Mouse (Mus musculus) cerebellum, postnatal 25 days (tissue): ENCODE measurements at regions not wholly inside any gene's neighbourhood (a gene's known extent, or its start where the extent isn't known, plus 50 kb on each side); places are given as distances from the start of the nearest gene placed in this dataset.
A peak's percentile ranks its signal among the peaks of the same experiment; 100 is the strongest.

Experiments
- DNase-seq, 2 experiments: peaks; one replicate each; pipeline ENCODE4 v3.0.0; 2021; ENCODE audit warnings: mixed read lengths in 2 of 2

- no peak for DNase-seq
Observed at GRCm38 (mm10) chr6:12140596-12140995, 233.0 kb downstream of the Phf14 start.

DNA sequence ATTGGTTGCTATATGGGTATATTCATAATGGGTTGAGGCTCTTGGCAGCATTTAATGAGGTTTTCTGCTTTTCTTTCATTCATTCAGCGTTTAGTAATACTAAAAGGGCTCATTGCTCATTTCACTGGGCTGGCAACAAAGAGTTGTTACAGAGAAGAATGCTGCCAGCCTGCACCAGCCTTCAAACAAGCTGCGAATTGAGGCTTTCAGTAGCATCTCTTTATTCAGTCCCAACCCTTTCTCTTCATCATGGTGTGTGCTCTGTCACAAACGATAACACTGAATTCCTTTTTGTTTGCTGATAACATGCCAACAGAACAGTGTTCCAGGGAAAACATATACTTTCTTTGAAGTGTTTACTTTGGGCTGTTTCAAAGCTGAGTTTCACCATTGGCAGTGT, 237.6 kb downstream of the Phf14 start:
- DNase-seq = no peak

GRCm38 (mm10) chr6:12150613-12151333, 243.2 kb downstream of the Phf14 start:
- DNase-seq = no peak

GRCm38 (mm10) chr6:12163971-12164370, 256.4 kb downstream of the Phf14 start:
- DNase-seq = no peak

GRCm38 (mm10) chr6:12168533-12168932, 260.9 kb downstream of the Phf14 start:
- DNase-seq = no peak

- peak; percentile 68 to 70 for DNase-seq
Observed at GRCm38 (mm10) chr6:12169431-12169830, 261.8 kb downstream of the Phf14 start.

- no peak for DNase-seq
Observed at GRCm38 (mm10) chr6:12170722-12171121, 263.1 kb downstream of the Phf14 start.

DNA sequence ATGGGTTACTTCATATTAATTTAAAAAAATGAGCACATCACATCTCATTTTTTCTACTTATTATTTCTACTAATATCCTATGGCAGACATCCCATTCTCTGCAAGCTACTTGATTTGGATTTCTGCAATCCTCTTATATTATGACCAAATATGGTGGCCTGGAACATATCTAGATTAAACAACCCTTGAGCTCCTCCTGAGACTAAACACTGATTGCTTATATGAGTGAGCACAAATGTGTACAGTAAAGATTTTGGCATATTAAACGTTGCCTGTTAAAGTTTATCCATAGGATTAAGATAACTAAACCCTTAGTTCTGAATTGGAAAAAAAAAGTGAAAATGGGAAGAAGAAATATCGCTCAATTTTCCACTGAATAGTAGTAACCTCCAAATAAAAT, 263.6 kb downstream of the Phf14 start:
- DNase-seq = no peak

DNA sequence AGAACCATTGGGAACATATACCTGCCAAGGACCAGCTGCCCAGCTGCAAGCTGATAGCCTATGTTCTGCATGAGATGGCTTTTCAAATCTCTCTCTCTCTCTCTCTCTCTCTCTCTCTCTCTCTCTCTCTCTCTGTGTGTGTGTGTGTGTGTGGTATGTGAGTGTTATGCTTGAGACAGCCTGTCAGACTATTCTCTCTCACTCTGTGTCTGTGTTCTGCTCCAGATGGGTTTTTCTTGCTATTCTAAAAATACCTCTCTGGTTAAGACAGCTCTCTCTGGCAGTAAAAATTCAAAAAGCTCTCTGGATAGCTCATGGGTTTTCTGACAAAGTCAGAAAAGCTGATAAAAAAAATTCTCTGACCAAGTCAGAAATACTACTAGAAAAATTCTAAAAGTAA, 270.4 kb downstream of the Phf14 start:
- no peak for DNase-seq

DNA sequence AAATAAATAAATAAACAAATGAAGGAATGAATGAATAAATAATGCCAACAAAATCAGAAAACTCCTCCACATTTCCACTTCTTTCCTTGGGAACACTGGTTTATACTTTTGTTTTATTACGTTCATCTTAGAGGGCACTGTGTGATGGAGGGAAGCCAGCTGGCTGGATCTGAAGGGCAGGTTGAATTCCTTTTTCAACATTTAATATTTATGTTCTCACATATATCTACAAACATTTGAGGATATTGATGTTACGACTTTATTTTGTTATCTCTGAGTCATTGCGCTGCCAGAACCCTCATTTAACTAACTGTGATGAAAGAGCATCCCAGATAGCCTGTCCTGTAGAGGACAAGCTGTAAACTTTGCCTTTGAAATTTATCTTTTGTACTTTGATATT, 273.3 kb downstream of the Phf14 start:
- DNase-seq = no peak

- DNase-seq = no peak
Observed at GRCm38 (mm10) chr6:12210190-12210589, 302.6 kb downstream of the Phf14 start.

DNA sequence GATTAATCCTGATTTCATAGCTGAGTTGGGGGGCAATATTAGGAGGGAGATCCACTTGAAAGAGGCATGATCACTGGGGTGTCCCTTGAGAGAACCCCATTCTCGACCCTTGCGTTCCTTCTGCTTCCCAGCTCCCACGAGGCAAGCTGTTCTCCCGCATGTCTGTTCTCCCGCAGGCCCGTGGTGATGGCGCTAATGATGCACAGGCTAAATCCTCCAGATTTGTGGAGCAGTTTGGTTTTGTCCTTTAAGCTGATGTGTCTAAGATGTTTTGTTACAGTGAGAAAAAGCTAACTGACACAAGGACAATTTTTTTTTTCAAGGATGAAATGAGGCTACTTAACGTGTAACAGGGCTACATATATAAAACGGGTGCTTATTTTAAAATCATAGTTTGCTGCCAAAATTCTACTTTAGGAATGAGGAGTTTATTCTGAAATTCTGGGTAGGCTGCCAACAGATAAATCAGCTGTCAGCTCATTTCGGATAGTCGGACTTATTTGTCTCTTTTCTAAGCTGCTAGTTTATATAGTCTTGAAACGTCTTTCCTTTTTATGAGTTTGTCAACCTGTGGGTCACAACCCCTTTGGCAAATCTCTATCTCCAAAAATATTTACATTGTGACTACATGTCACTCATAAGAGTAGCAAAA, 307.0 kb downstream of the Phf14 start:
- DNase-seq = no peak

GRCm38 (mm10) chr6:12215178-12215553, 307.6 kb downstream of the Phf14 start:
- DNase-seq = no peak

DNA sequence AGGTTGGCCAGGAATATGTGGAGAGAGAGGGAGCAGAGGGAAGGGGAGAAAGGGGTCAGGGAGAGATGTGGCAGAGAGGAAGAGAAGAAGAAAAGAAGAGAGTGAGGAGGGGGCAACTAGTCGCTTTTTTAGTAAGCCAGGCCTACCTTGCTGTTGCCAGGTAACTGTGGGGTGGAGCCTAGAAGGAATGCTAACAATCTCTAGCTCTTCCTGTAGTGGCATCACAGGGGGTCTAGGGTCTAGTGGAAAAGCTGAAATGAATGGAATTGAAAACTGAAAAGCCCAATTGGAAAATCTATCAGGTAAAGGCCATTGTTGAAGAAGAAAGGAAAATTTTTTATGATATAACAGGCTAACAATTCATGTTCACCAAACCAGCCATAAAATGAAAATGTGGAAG, 336.5 kb downstream of the Phf14 start:
- DNase-seq = no peak

- peak; percentile 17 to 19 for DNase-seq
Observed at GRCm38 (mm10) chr6:12247975-12248374, 340.4 kb downstream of the Phf14 start.

GRCm38 (mm10) chr6:12248599-12248998, 341.0 kb downstream of the Phf14 start:
- DNase-seq = peak; percentile 69 to 70

DNA sequence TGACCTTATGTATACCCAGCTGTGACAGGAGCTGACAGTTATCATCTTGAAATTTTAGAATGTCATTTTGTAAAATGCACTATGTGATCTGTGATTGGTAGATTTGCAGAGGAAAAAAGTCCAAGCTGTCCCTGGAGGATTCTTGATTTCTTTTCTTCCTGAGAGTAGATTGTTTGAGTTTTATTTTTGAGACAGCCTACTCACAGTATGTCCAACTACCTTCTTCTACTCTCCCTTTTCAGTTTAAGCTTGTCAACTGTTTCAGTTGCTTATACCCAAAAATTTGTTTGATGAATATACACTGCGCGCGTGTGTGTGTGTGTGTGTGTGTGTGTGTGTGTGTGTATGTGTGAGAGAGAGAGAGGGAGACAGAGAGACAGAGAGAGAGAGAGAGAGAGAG, 346.9 kb downstream of the Phf14 start:
- no peak for DNase-seq

GRCm38 (mm10) chr6:12255434-12255833, 347.8 kb downstream of the Phf14 start:
- DNase-seq = no peak

DNA sequence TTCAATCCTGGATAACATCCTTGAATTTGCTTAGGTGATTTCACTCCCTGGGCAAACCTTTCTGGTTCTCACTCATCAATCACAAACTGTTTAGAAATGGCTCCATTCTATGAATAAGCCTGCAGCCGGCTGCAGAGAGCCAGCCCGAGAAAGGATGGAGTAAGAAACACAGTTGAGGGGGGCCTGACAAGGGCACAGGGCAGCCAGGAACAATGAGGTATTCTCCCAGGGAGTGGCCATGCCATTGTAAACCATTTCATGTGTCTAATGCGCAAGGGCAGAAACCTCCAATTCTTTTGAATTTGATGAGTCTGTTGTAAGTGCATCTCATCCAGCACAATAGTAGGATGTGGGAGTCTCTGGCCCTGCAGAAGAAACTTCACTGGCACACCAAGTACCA, 350.7 kb downstream of the Phf14 start:
- DNase-seq = no peak

DNA sequence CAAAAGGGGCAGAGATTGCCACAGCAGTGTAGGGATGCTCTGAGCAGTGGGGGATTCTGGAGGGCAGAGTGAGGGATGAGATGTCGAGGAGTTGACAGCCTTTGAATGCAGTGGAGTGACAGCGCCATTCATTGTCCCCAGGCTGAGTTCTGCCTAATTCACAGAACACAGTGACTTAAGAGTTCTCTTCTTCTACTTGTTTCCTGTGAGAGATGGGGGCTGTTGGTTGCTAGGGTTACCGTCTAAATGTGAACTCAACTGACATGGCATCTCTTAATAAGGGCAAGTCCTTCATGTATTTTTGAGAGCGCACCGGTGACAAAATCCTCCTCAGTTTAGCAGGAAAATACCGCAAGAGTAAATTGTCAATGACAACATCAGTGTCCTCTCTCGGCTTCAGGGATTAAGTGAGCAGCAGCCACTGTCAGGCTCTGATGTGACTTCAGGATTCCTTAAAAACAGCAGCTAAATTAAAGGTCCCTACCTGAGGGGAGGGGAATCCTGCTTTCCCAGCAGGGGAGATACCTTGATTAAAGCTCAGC, 351.4 kb downstream of the Phf14 start:
- no peak for DNase-seq

- no peak for DNase-seq
Observed at GRCm38 (mm10) chr6:12259629-12260028, 352.0 kb downstream of the Phf14 start.

DNA sequence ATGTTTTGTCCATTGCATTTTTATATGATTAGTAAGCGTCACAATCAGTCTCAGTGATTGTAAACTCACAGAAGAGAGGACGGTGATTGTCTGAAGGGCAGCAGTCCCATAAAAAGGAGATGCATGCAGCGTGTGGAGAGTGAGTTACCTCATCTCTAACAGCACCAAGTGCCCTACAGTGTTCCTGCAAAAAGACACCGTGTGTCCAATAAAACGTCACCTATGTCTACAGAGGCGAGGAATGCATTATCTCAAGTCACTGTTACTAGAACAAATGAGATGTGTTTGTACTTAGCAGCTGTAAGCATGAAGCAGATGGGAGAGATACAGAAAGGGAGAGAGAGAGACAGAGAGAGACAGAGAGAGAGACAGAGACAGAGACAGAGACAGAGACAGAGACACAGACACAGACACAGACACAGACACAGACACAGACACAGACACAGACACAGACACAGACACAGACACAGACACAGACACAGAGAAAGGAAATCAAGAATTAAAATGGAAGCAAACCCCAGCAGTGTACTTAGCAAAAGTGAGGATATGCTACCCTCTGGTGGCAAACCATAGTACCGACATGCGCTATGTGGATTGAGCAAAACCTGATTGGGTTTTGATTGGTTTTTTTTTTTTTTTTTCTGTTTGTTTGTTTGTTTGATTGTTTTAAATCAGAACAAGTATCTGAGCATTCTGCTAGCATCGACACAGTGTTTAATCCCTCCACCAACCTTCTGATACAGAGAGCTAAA, 352.9 kb downstream of the Phf14 start:
- peak; percentile 58 to 76 for DNase-seq
